Mouse (Mus musculus) ovary, postnatal 36 days (tissue): ENCODE results near the gene Ifitm2.
A peak's percentile ranks its signal among the peaks of the same experiment; 100 is the strongest.
"Not testable (repeated sequence)": the region's sequence is repeated elsewhere in the genome, so short reads cannot be mapped to it uniquely, and the experiment has no call there.

ENCODE experiments used
- DNase-seq: peaks from one replicate; pipeline ENCODE4 v3.0.0; 2022; ENCODE audit warnings: low spot score, mixed read lengths

Ifitm2 gene

GRCm38 (mm10) chr7:140955758-140956555 is at the start of gene Ifitm2, which contains the start of gene Gm45717:
TSS of gene Ifitm2 (minus strand) at chr7:140955987.
TSS of gene Gm45717 (minus strand) at chr7:140955937.
- peak; percentile 65 for DNase-seq

GRCm38 (mm10) chr7:141003248-141004010 is 47.6 kb upstream of the Ifitm2 start:
- no peak for DNase-seq

GRCm38 (mm10) chr7:141000881-141001708 is 45.3 kb upstream of the Ifitm2 start:
- no peak for DNase-seq

- no peak for DNase-seq
Observed at GRCm38 (mm10) chr7:140998853-140999700, 43.3 kb upstream of the Ifitm2 start.

DNA sequence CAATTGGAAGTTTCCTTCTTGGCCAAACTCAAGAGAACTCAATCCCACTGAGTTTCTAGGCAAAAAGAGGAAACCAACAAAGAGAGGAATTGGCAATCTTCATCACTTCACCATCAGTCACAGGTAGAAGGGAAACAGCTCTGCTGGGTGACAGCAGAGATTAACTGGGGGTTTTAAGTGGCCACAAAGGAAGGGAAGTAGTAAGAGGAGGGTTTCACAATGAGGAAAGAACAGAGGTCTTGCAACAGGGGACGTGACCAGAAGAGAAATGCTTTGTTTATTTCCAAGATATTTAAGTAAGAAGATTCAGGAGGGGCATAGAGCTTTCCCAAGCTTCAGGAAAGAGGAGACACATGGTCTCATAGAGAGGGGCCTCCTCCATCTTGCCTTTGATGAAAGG is 42.0 kb upstream of the Ifitm2 start:
- no peak for DNase-seq

GRCm38 (mm10) chr7:140991117-140991689 is 35.4 kb upstream of the Ifitm2 start:
- DNase-seq: no peak

- no peak for DNase-seq
Observed at GRCm38 (mm10) chr7:140990622-140991021, 34.8 kb upstream of the Ifitm2 start.

- DNase-seq: no peak
Observed at GRCm38 (mm10) chr7:140990185-140990584, 34.4 kb upstream of the Ifitm2 start.

DNA sequence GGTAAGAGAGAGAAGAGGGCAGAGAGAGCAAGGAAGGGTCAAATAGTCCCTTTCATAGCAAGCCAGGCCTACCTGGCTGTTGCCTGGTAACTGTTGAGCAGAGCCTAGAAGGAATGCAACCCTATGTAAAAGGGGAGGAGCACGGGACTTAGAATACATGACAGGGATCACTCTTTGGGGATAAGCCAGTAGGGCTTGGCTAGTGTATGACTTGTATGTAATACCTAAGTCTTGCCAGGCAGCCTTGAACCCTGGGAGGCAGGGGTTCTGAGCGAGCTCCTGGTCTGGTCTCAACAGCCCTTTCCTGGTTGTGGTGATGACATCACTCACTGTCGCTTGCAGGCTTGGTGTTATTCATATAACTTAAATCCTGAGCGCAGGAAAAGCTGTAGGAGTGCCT is 33.2 kb upstream of the Ifitm2 start:
- no peak for DNase-seq

- no peak for DNase-seq
Observed at GRCm38 (mm10) chr7:140987182-140988138, 31.7 kb upstream of the Ifitm2 start.

DNA sequence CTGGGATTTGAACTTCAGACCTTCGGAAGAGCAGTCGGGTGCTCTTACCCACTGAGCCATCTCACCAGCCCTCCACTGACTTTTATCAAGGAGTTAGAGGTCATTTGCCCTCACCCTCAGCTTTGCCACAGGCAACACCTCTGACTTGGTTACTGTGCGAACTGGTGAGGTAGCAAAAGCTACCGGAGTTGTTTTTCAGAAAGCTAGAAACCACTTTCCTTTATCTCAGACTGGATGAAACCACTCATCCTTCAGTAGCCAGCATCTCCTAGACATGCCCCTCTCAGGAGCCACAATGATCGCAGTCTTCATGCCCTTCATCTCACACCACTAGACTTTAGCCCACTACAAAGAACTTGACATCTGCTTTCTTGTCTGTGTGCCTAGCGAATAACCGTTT is 27.2 kb upstream of the Ifitm2 start:
- no peak for DNase-seq

DNA sequence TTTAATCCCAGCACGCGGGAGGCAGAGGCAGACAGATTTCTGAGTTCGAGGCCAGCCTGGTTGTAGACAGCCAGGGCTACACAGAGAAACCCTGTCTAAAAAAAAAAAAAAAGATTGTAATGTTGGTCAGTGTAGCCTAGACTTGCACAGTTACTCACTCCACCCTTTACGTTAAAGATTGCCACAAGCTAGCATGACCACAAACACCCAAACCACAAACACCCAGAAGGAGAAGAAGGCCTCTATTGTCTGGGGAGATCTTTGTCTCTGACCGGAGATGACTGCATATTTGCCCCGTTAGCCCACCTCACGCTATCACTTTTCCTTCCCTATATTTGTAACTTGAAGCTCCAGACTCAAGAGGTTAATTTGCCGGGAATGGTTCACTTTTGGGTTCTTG is 25.9 kb upstream of the Ifitm2 start:
- DNase-seq: no peak

DNA sequence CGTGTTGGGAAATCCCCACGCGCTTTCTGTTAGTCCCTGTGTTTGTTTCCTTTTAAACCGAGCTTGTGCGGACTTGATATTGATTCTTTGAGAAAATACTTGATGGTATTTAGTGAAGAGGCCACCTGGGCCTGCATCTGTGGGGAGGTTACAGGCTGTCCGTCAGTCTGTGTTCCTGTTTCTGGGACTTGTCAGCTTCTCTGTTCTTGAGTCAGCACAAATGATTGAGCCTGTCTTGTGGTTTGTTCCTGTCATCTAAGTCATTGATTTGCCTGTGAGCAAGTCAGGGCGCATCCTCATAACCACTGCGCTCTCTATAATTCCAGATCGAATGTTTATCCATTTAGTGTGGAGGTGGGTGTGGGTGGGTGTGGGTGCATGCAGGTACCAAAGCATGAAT is 20.9 kb upstream of the Ifitm2 start:
- not testable (repeated sequence) for DNase-seq

DNA sequence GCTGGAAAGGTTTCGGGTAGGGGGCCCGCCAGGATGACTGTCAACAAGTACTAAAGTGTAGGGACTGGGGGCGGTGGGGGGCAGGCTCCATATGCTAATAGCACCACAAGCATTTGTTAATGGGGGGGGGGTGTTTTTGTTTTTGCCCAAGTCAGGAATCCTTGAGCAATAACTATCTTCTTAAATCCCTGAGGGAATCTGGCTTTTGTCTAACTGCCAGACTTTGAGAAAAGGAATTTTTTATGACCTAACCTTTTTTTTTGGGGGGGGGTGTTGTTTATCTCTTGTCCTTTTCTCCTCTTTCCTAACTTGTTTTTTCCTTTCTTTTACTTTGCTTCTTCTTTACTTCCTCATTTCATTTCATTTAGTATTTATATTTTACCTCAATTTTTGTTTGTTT is 19.7 kb upstream of the Ifitm2 start:
- no peak for DNase-seq

GRCm38 (mm10) chr7:140974940-140975339 is 19.2 kb upstream of the Ifitm2 start:
- DNase-seq: no peak

DNA sequence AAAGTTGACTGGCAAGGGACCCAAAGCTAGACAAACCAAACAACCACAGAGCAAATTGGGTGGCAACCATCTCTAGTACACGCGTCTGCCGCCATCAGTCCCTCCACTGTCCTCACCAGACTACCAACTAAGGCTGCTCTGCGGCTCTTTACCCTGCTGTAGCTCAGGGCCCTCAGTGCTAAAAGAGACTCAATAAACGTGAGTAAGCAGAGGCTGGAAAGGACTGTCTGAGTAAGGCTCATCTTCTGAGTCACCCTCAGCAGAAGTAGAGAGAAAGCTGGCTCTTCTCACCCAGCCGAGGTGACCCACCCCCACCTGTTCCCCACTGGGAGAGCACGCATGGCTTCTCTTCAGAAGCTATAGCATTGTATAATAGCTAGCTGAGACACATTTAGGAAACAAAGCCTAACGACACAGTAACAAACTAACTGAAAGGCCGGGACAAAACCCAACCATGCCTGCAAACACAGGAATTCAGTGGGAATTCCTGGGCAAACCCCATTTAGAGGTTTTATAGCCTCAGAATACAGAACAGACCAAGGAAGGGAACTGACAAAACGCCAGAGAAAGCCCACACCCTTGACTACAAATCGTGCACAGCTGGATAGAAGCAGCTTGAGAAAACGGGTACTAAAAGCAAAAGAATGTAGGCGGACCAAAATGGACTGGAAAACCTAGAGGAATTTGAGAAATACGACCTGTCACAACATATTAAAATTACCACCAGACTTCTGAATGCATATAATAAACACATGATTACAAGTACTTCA is 17.8 kb upstream of the Ifitm2 start:
- DNase-seq: no peak

GRCm38 (mm10) chr7:140971479-140972171 is 15.8 kb upstream of the Ifitm2 start:
- no peak for DNase-seq

DNA sequence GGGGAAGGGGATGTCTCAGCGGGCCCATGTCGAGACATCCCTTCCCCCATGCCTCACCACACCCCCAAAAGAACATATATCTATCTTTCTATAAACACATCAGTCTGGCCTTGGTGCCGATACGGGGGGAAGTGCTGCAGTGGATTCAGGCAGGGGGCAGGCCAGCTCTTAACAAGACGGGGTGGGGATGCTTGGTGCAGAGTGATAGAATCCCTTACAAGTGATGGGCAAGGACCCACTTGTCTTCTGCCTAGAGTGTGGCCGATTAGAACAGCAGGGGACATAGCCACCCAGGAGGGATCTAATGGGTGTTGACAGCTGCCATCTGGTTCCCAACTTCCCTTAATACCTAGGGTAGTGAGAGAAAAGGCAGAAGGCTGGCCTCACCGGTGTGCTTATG is 15.1 kb upstream of the Ifitm2 start:
- no peak for DNase-seq
